Mouse (Mus musculus): Measurements from ENCODE around the gene Tmsb10. TPM values are rescaled to one million over a fixed set of nuclear protein-coding genes. Genes with fewer than 3 reads are reported as not detected.

The Tmsb10 gene
- polyA plus RNA-seq, 1 experiment from 2014 or later = 328 TPM

DNA sequence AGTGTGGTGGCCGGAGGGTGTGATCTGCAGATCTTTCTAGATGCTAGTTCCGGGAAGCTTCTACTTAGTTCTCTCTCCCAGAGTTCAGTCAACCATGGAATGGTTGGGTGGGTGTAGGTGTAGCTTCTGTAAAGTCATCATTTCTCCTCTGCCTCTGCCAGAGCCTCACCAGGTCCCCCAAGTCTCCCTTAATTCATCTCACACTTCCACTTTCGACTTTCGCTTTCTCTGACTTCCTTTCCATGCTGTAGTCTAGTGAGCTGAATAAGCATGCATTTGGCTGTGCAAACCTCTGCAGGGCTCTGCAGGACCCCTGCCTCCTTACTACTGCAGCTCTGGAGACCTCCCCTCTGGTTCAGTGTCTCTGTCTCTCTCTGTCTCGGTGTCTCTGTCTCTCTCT, 31.7 kb upstream of the Tmsb10 start:
- Histone ChIP-seq H3K27ac (ENCODE audit: low read depth) (no peak overlapping the region), H3K4me1 (ENCODE audit: insufficient read depth) (peaks cover 10% of the 10 kb centered on the region), H3K4me2 (ENCODE audit: low read depth, low read length) (no peak overlapping the region), H3K4me3 (ENCODE audit: low read depth, low read length) (no peak overlapping the region), H3K9me3 (ENCODE audit: low read length) (no peaks in the 10 kb centered on the region), H3K9ac (replicated peaks) (no peak overlapping the region), H3K36me3 (replicated peaks; ENCODE audit: insufficient read depth, low read length) (no peaks in the 10 kb centered on the region), H3K27me3 (ENCODE audit: insufficient read depth, low read length) (no peaks in the 10 kb centered on the region)
- no peak for ATAC-seq
- no peak for DNase-seq
- 58% methylated on average over 5 of the region's 5 CpGs for WGBS (ENCODE audit: insufficient replicate concordance)
- no peak for TF ChIP-seq EP300 (IDR thresholded peaks at IDR 0.05; ENCODE audit: low read depth)
- no peak for TF ChIP-seq CTCF (IDR thresholded peaks at IDR 0.05; ENCODE audit: low read depth)

DNA sequence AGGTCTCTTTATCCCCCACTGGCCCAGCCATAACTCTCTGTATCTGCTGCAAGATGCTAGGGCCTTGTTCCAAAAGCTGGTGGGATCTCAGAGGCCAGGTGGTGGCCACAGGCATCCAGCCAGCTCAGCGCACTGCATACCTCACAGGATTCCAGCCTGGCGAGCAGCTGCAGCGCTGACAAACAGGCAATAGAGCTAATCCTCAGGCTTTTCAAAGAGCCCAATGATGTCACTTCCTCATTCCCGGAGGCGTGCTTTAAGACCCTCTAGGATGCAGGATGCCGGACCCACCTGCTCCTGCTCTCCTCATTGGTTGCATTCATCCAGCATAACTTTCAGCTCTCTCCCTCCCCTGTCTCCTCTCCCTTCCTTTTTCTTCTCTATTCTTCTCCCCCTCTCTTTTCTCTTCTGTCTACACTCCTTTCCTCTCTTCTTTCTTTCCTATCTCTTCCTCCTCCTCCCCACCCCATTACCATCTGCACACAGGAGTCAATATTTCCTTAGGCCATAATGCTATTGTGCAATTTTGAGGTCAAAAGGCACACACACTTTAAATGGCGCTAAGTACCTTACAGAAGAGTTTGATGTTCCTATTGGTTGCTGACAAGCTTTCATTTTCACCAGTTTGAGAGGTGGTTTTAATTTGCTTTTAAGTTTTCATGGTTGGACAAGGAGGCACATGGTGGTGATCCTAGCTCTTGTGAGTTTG, 30.6 kb upstream of the Tmsb10 start:
- H3K27ac ChIP-seq (ENCODE audit: low read depth) = no peak overlapping the region
- 0 out of 2 replicates have a peak, but pooled peaks have one; percentile 50 for ATAC-seq
- no peaks in the 10 kb centered on the region for H3K36me3 ChIP-seq (replicated peaks; ENCODE audit: insufficient read depth, low read length)
- DNase-seq = no peak
- no peak overlapping the region for H3K4me2 ChIP-seq (ENCODE audit: low read depth, low read length)
- no peaks in the 10 kb centered on the region for H3K9me3 ChIP-seq (ENCODE audit: low read length)
- no peaks in the 10 kb centered on the region for H3K27me3 ChIP-seq (ENCODE audit: insufficient read depth, low read length)
- WGBS (ENCODE audit: insufficient replicate concordance) = 37% methylated on average over 7 of the region's 7 CpGs
- peaks cover 10% of the 10 kb centered on the region for H3K4me1 ChIP-seq (ENCODE audit: insufficient read depth)
- TF ChIP-seq EP300 (IDR thresholded peaks at IDR 0.05; ENCODE audit: low read depth) (no peak), CTCF (IDR thresholded peaks at IDR 0.05; ENCODE audit: low read depth) (no peak)
- H3K4me3 ChIP-seq (ENCODE audit: low read depth, low read length) = no peak overlapping the region
- no peak overlapping the region for H3K9ac ChIP-seq (replicated peaks)

DNA sequence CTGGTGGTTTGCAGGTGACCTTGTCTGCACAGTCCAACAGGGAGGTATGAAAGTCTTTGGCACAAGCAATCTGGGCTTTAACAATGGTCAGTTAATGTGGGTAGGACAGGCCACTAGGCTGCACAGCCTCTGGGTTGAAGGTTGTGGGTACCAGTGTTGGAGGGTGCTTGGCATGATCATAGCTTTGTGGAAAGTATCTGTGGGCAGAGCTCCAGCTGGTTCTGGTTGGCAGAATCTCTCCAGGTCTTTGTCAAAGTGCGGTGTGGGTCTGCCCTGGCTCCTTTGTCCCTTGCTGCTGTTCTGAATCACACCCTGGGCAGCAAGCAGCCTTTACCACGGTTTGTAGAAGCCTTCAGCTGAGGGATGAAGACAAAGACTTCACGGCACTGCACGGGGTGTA, 24.0 kb upstream of the Tmsb10 start:
- Histone ChIP-seq H3K9ac (replicated peaks) (no peak overlapping the region), H3K4me1 (ENCODE audit: insufficient read depth) (no peaks in the 10 kb centered on the region), H3K27me3 (ENCODE audit: insufficient read depth, low read length) (no peaks in the 10 kb centered on the region), H3K4me3 (ENCODE audit: low read depth, low read length) (no peak overlapping the region), H3K4me2 (ENCODE audit: low read depth, low read length) (no peak overlapping the region), H3K27ac (ENCODE audit: low read depth) (no peak overlapping the region), H3K9me3 (ENCODE audit: low read length) (no peaks in the 10 kb centered on the region), H3K36me3 (replicated peaks; ENCODE audit: insufficient read depth, low read length) (no peaks in the 10 kb centered on the region)
- DNase-seq (no peak), ATAC-seq (no peak)
- 88% methylated on average over 4 of the region's 4 CpGs for WGBS (ENCODE audit: insufficient replicate concordance)
- no peak for TF ChIP-seq EP300 (IDR thresholded peaks at IDR 0.05; ENCODE audit: low read depth)
- TF ChIP-seq CTCF (IDR thresholded peaks at IDR 0.05; ENCODE audit: low read depth) = no peak

DNA sequence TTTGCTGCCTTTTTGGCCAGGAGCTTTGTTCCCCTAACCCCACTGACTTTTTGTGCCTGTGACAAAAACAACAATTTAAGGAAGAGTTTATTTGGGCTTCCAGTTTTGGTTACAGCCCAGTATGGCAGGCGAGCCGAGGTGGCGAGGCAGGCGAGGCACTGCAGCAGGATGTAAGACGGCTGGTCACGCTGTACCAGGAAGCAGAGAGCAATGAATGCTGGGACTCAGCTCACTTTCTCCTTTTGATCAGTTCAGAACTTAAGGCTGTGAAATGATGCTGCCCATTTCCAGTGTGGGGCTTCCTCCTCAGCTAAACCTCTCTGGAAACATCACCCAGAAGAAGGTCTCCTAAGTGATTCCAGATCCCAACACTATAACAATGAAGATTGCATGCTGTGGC, 23.3 kb upstream of the Tmsb10 start:
- no peak for DNase-seq
- Histone ChIP-seq H3K9ac (replicated peaks) (no peak overlapping the region), H3K27ac (ENCODE audit: low read depth) (no peak overlapping the region), H3K27me3 (ENCODE audit: insufficient read depth, low read length) (no peaks in the 10 kb centered on the region), H3K4me1 (ENCODE audit: insufficient read depth) (no peaks in the 10 kb centered on the region), H3K4me3 (ENCODE audit: low read depth, low read length) (no peak overlapping the region), H3K9me3 (ENCODE audit: low read length) (no peaks in the 10 kb centered on the region), H3K36me3 (replicated peaks; ENCODE audit: insufficient read depth, low read length) (no peaks in the 10 kb centered on the region), H3K4me2 (ENCODE audit: low read depth, low read length) (no peak overlapping the region)
- TF ChIP-seq CTCF (IDR thresholded peaks at IDR 0.05; ENCODE audit: low read depth) (no peak), EP300 (IDR thresholded peaks at IDR 0.05; ENCODE audit: low read depth) (no peak)
- 40% methylated on average over 6 of the region's 6 CpGs for WGBS (ENCODE audit: insufficient replicate concordance)
- no peak for ATAC-seq

DNA sequence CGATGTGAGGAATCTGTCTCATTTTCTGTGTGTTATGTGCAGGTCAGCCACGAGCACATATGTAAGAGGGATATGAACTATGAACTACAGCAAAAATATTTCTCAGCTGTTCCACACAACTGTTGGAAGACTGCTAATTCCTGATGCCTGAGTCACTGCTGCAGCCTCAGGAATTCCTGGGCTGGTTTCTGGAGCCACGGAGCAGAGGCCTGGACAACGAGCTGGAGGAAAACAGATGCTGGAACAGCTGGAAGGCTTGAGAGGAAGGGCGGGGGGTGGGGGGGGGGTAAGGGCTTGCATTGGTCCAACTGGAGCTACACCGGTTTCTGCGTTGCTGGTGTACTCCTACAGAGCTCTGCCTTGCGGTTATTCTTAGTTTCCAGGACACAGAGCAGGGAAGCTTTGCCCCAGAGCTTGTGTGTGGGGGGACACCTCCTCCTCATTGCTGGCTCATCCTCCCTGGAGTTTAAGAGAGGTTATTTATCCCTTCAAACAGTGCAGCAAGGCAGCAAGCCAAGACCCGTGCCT, 22.6 kb upstream of the Tmsb10 start:
- H3K4me1 ChIP-seq (ENCODE audit: insufficient read depth) = no peaks in the 10 kb centered on the region
- no peak for TF ChIP-seq EP300 (IDR thresholded peaks at IDR 0.05; ENCODE audit: low read depth)
- TF ChIP-seq CTCF (IDR thresholded peaks at IDR 0.05; ENCODE audit: low read depth) = no peak
- ATAC-seq (no peak), DNase-seq (no peak)
- no peak overlapping the region for H3K4me3 ChIP-seq (ENCODE audit: low read depth, low read length)
- H3K9me3 ChIP-seq (ENCODE audit: low read length) = no peaks in the 10 kb centered on the region
- H3K36me3 ChIP-seq (replicated peaks; ENCODE audit: insufficient read depth, low read length) = no peaks in the 10 kb centered on the region
- H3K9ac ChIP-seq (replicated peaks) = no peak overlapping the region
- H3K4me2 ChIP-seq (ENCODE audit: low read depth, low read length) = no peak overlapping the region
- H3K27ac ChIP-seq (ENCODE audit: low read depth) = no peak overlapping the region
- no peaks in the 10 kb centered on the region for H3K27me3 ChIP-seq (ENCODE audit: insufficient read depth, low read length)
- WGBS (ENCODE audit: insufficient replicate concordance) = 60% methylated on average over 9 of the region's 9 CpGs

DNA sequence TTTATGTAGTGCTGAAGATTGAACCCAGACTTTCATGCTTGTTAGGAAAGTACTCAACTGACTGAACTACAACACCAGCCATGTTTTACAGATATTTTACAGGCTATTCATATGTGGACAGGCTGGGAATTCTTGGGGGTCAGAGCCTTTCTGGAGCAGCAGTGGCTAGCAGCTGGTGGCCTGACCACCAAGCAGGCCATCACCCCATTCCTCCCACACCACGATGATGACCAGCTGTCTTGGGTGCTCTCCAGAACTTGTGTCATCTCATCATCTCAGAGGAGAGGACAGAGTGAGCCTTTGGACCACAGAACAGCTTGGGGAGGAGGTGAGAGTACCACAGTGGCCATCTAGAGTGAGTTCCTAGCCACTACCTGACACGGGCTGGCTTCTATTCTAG, 18.3 kb upstream of the Tmsb10 start:
- H3K4me1 ChIP-seq (ENCODE audit: insufficient read depth) = no peaks in the 10 kb centered on the region
- no peak for TF ChIP-seq CTCF (IDR thresholded peaks at IDR 0.05; ENCODE audit: low read depth)
- no peak for TF ChIP-seq EP300 (IDR thresholded peaks at IDR 0.05; ENCODE audit: low read depth)
- DNase-seq = no peak
- no peak for ATAC-seq
- no peak overlapping the region for H3K9ac ChIP-seq (replicated peaks)
- H3K9me3 ChIP-seq (ENCODE audit: low read length) = no peaks in the 10 kb centered on the region
- WGBS (ENCODE audit: insufficient replicate concordance) = 69% methylated on average over 2 of the region's 2 CpGs
- no peaks in the 10 kb centered on the region for H3K27me3 ChIP-seq (ENCODE audit: insufficient read depth, low read length)
- H3K27ac ChIP-seq (ENCODE audit: low read depth) = no peak overlapping the region
- H3K36me3 ChIP-seq (replicated peaks; ENCODE audit: insufficient read depth, low read length) = no peaks in the 10 kb centered on the region
- H3K4me3 ChIP-seq (ENCODE audit: low read depth, low read length) = no peak overlapping the region
- no peak overlapping the region for H3K4me2 ChIP-seq (ENCODE audit: low read depth, low read length)
